Mouse (Mus musculus) MEL (cell line): ENCODE measurements at regions not wholly inside any gene's neighbourhood (a gene's known extent, or its start where the extent isn't known, plus 50 kb on each side); places are given as distances from the start of the nearest gene placed in this dataset.

ENCODE experiments used
- DNase-seq: peaks from one replicate; pipeline ENCODE4 v3.0.0; 2011; ENCODE audit warnings: low read depth, low spot score
- H3K27ac ChIP-seq: 2 replicates; pipeline ENCODE4 v1.5.1; 2012; ENCODE audit warnings: low read depth, mild to moderate bottlenecking, control low read depth, low read length, moderate library complexity; ENCODE audit not compliant: control insufficient read depth
- H3K27me3 ChIP-seq, 2 experiments: fragments of 150-350 bp in 1 of 2; sonication (generic) in 1 of 2; 2 replicates each; pipeline ENCODE4 v1.6.1; 2012; ENCODE audit warnings: low read length in 2 of 2, mild to moderate bottlenecking in 2 of 2, improper control_type of control experiment in 1 of 2, moderate library complexity in 1 of 2; ENCODE audit not compliant: insufficient read depth in 2 of 2, control insufficient read depth in 1 of 2
- H3K36me3 ChIP-seq, 2 experiments: 2 replicates each; pipeline ENCODE4 v1.6.1; 2012 to 2014; ENCODE audit warnings: low read length in 2 of 2, improper control_type of control experiment in 1 of 2, inconsistent platforms in 1 of 2, mild to moderate bottlenecking in 1 of 2; ENCODE audit not compliant: insufficient read depth in 2 of 2, control insufficient read depth in 1 of 2
- H3K4me1 ChIP-seq, 2 experiments: fragments of 150-350 bp in 1 of 2; sonication (generic) in 1 of 2; 2 replicates each; pipeline ENCODE4 v1.6.1; 2012; ENCODE audit warnings: low read length in 2 of 2, improper control_type of control experiment in 1 of 2, mild to moderate bottlenecking in 1 of 2; ENCODE audit not compliant: insufficient read depth in 2 of 2, control insufficient read depth in 1 of 2
- H3K4me3 ChIP-seq, 2 experiments: fragments of 150-350 bp in 1 of 2; sonication (generic) in 1 of 2; 2 replicates each; pipeline ENCODE4 v1.5.1; 2012; ENCODE audit warnings: low read depth in 2 of 2, low read length in 2 of 2, mild to moderate bottlenecking in 2 of 2, moderate library complexity in 2 of 2, control low read depth in 1 of 2, improper control_type of control experiment in 1 of 2; ENCODE audit not compliant: control insufficient read depth in 1 of 2, insufficient read depth in 1 of 2
- H3K79me2 ChIP-seq: 2 replicates; pipeline ENCODE4 v1.6.1; 2012; ENCODE audit warnings: mild to moderate bottlenecking, low read length, moderate library complexity; ENCODE audit not compliant: control insufficient read depth, poor library complexity, insufficient read depth
- H3K9ac ChIP-seq: 2 replicates; pipeline ENCODE4 v1.6.1; 2012; ENCODE audit warnings: low read depth, mild to moderate bottlenecking, control low read depth, low read length, moderate library complexity; ENCODE audit not compliant: control insufficient read depth, poor library complexity, severe bottlenecking
- H3K9me3 ChIP-seq: fragments of 150-350 bp; sonication (generic); replicated peaks from 2 replicates; pipeline ENCODE4 v1.6.1; 2012; ENCODE audit warnings: mild to moderate bottlenecking, low read length, improper control_type of control experiment, moderate library complexity; ENCODE audit not compliant: insufficient read depth
- CTCF ChIP-seq, 3 experiments: IDR thresholded peaks in 2 of 3; conservative IDR thresholded peaks in 1 of 3; 2 replicates each; pipeline ENCODE4 v1.5.1; 2011 to 2012; ENCODE audit warnings: low read length in 3 of 3, low read depth in 2 of 3, mild to moderate bottlenecking in 2 of 3, improper control_type of control experiment in 1 of 3, inconsistent platforms in 1 of 3, mixed read lengths in 1 of 3, moderate library complexity in 1 of 3; ENCODE audit not compliant: control insufficient read depth in 1 of 3, insufficient read depth in 1 of 3, poor library complexity in 1 of 3, severe bottlenecking in 1 of 3
- ETS1 ChIP-seq: IDR thresholded peaks from 2 replicates; pipeline ENCODE4 v1.6.1; 2012; ENCODE audit warnings: low read depth, mild to moderate bottlenecking, inconsistent platforms, low read length, improper control_type of control experiment, moderate library complexity
- JUND ChIP-seq: IDR thresholded peaks from 2 replicates; pipeline ENCODE4 v1.6.1; 2011; ENCODE audit warnings: low read depth, mild to moderate bottlenecking, improper control_type of control experiment, low read length
- KAT2A ChIP-seq: conservative IDR thresholded peaks from 2 replicates; pipeline ENCODE4 v1.6.1; 2012; ENCODE audit warnings: low read depth, low read length, improper control_type of control experiment, inconsistent platforms
- MAX ChIP-seq: IDR thresholded peaks from 2 replicates; pipeline ENCODE4 v1.6.1; 2011; ENCODE audit warnings: low read length, improper control_type of control experiment
- MEF2A ChIP-seq: IDR thresholded peaks from 2 replicates; pipeline ENCODE4 v1.6.1; 2014; ENCODE audit warnings: low read depth, mild to moderate bottlenecking, inconsistent platforms, low read length, improper control_type of control experiment; ENCODE audit not compliant: poor library complexity, insufficient replicate concordance, severe bottlenecking; ENCODE audit errors: extremely low read depth
- MXI1 ChIP-seq: IDR thresholded peaks from 2 replicates; pipeline ENCODE4 v1.6.1; 2011; ENCODE audit warnings: mild to moderate bottlenecking, low read depth, low read length, improper control_type of control experiment
- MYB ChIP-seq: IDR thresholded peaks from 2 replicates; pipeline ENCODE4 v1.6.1; 2011; ENCODE audit warnings: mild to moderate bottlenecking, low read depth, low read length, improper control_type of control experiment
- NELFE ChIP-seq: IDR thresholded peaks from 2 replicates; pipeline ENCODE4 v1.6.1; 2011; ENCODE audit warnings: low read depth, low read length, improper control_type of control experiment
- POLR2AphosphoS2 ChIP-seq: IDR thresholded peaks from 2 replicates; pipeline ENCODE4 v1.6.1; 2011; ENCODE audit warnings: low read length, improper control_type of control experiment
- POLR2AphosphoS5 ChIP-seq: IDR thresholded peaks from 2 replicates; pipeline ENCODE4 v1.6.1; 2012; ENCODE audit warnings: low read depth, borderline replicate concordance, mild to moderate bottlenecking, inconsistent platforms, low read length, moderate library complexity, mixed read lengths
- RAD21 ChIP-seq: IDR thresholded peaks from 2 replicates; pipeline ENCODE4 v1.6.1; 2011; ENCODE audit warnings: mild to moderate bottlenecking, low read depth, low read length, improper control_type of control experiment
- RCOR1 ChIP-seq: IDR thresholded peaks from 2 replicates; pipeline ENCODE4 v1.6.1; 2012; ENCODE audit warnings: low read depth, mild to moderate bottlenecking, inconsistent platforms, low read length, improper control_type of control experiment
- SIN3A ChIP-seq: IDR thresholded peaks from 2 replicates; pipeline ENCODE4 v1.6.1; 2012; ENCODE audit warnings: low read length, improper control_type of control experiment, inconsistent platforms
- TAL1 ChIP-seq: IDR thresholded peaks from 2 replicates; pipeline ENCODE4 v1.6.1; 2012; ENCODE audit warnings: mild to moderate bottlenecking, inconsistent platforms, low read length, moderate library complexity, mixed read lengths
- TBP ChIP-seq: IDR thresholded peaks from 2 replicates; pipeline ENCODE4 v1.8.0; 2011; ENCODE audit warnings: low read depth, low read length, improper control_type of control experiment
- ZC3H11A ChIP-seq: IDR thresholded peaks from 2 replicates; pipeline ENCODE4 v1.6.1; 2012; ENCODE audit warnings: low read depth, mild to moderate bottlenecking, inconsistent platforms, low read length, improper control_type of control experiment
- ZMIZ1 ChIP-seq: IDR thresholded peaks from 2 replicates; pipeline ENCODE4 v1.6.1; 2012; ENCODE audit warnings: low read depth, mild to moderate bottlenecking, inconsistent platforms, low read length, improper control_type of control experiment, moderate library complexity

DNA sequence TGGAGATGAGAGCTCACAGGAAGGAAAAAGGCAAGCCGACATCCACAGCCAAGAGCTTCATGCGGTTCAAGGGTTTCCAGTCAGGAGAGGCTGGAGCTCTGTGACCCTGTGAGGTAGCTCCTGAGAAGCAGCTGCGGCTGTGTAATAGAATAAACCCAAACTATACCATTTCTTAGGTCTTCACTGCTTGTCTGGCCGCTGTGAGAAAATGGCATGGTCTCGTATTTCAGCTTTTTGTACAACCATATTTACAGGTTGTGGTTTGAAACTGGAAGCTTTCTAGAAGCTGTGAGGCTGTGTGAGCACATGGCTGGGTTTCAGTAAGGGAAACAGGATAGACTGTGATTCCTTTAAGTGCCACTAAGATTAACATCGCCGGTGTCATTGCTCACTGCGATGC, 388.6 kb upstream of the Gm11114 start:
- H3K27ac ChIP-seq = no peak overlapping the region
- TF ChIP-seq POLR2AphosphoS2 (no peak), MXI1 (no peak), JUND (no peak), ETS1 (no peak), RAD21 (no peak), MAX (no peak), KAT2A (no peak), ZC3H11A (no peak), NELFE (no peak), MYB (no peak), SIN3A (no peak), CTCF (IDR thresholded peaks at IDR 0.05 in 2 of 3, conservative IDR thresholded peaks at IDR 0.05 in 1 of 3; ENCODE audit: control insufficient read depth in 1 of 3, insufficient read depth in 1 of 3, low read depth in 2 of 3, low read length in 3 of 3, poor library complexity in 1 of 3, severe bottlenecking in 1 of 3) (no peak), ZMIZ1 (no peak), MEF2A (no peak), RCOR1 (no peak), TBP (no peak), TAL1 (no peak), POLR2AphosphoS5 (no peak)
- DNase-seq = no peak

DNA sequence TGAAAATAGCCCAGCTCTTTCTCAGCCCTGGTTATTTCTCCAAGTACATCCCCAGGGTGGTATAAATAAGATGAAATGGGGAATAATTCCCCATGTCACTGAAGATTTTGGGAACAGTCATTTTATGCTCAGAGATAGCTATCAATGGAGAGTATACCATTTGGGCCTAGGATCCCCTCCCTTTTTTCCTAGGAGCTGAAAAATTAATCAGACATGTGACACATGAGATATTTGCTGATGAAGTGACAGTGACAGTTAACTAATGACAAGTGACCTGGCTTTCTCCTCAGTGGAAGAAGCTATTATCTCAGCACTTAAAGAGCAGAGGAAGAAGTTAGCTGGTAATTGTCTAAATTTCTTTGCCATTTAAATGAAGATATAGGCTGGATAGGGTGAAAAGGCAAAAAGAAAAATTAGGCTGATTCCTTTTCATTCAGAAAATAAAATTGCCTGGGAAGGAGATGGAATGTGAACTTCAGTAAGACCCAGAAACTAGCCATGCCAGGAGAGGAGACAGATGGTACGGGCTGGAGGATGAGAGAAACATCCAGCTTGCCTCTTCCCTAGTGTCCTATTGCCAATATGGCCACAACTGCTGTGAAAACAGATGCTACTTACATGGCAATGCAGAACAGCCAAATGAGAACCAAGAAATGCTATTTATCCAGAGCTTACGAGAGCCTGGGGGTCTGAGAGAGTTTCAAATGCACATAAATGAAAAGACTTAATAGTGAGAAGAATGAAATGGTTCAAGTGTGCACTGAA, 376.1 kb upstream of the Gm11114 start:
- Histone ChIP-seq H3K27ac (no peak overlapping the region), H3K9me3 (no peaks in the 10 kb centered on the region; the same call in 1 of the 2 replicates), H3K9ac (no peak overlapping the region), H3K27me3 (no peaks in the 10 kb centered on the region), H3K4me1 (no peaks in the 10 kb centered on the region), H3K4me3 (no peak overlapping the region), H3K36me3 (no peaks in the 10 kb centered on the region), H3K79me2 (no peaks in the 10 kb centered on the region)
- no peak for DNase-seq
- no peak for TF ChIP-seq ETS1

More for the DNA sequence above, 388.6 kb upstream of the Gm11114 start:
- H3K36me3 ChIP-seq = no peaks in the 10 kb centered on the region
- H3K4me1 ChIP-seq = no peaks in the 10 kb centered on the region
- no peak overlapping the region for H3K9ac ChIP-seq
- no peak overlapping the region for H3K4me3 ChIP-seq
- no peaks in the 10 kb centered on the region for H3K79me2 ChIP-seq
- H3K27me3 ChIP-seq = no peaks in the 10 kb centered on the region
- H3K9me3 ChIP-seq = no peaks in the 10 kb centered on the region
